Mouse (Mus musculus) heart, adult 2 months (tissue): ENCODE results near the gene Clcn6. TPM values are rescaled to one million over a fixed set of nuclear protein-coding genes. Genes with fewer than 3 reads are reported as not detected.

Experiments used
- DNase-seq, 2 experiments: peaks; one replicate each; pipeline ENCODE4 v3.0.0; 2021
- H3K27ac ChIP-seq: fragments of 200-600 bp; 2 replicates; pipeline ENCODE4 v1.8.1; 2022
- H3K27me3 ChIP-seq: fragments of 200-500 bp; 2 replicates; pipeline ENCODE4 v1.6.1; 2012; ENCODE audit warnings: mild to moderate bottlenecking, low read length, inconsistent platforms, mixed read lengths; ENCODE audit not compliant: control insufficient read depth, insufficient read depth
- H3K36me3 ChIP-seq: fragments of 200-500 bp; 2 replicates; pipeline ENCODE4 v1.6.1; 2012; ENCODE audit warnings: low read length, inconsistent platforms; ENCODE audit not compliant: control insufficient read depth, insufficient read depth
- H3K4me1 ChIP-seq: fragments of 200-500 bp; 2 replicates; pipeline ENCODE4 v1.6.1; 2011; ENCODE audit warnings: low read length; ENCODE audit not compliant: control insufficient read depth, insufficient read depth
- H3K4me3 ChIP-seq: fragments of 200-600 bp; 2 replicates; pipeline ENCODE4 v1.8.1; 2022
- H3K79me2 ChIP-seq: fragments of 200-500 bp; replicated peaks from 2 replicates; pipeline ENCODE4 v1.6.1; 2012; ENCODE audit warnings: mild to moderate bottlenecking, inconsistent platforms, low read length, moderate library complexity, mixed read lengths; ENCODE audit not compliant: control insufficient read depth, insufficient read depth
- H3K9ac ChIP-seq: fragments of 200-500 bp; 2 replicates; pipeline ENCODE4 v1.6.1; 2012; ENCODE audit warnings: low read depth, mild to moderate bottlenecking, control low read depth, inconsistent platforms, low read length, mixed read lengths
- CTCF ChIP-seq: fragments of 200-600 bp; IDR thresholded peaks from 2 replicates; pipeline ENCODE4 v1.8.1; 2022; ENCODE audit warnings: antibody characterized with exemption, mild to moderate bottlenecking, moderate library complexity
- EP300 ChIP-seq: fragments of 200-500 bp; IDR thresholded peaks from 2 replicates; pipeline ENCODE4 v1.6.1; 2011; ENCODE audit warnings: low read depth, low read length, control low read depth; ENCODE audit not compliant: insufficient read depth
- POLR2A ChIP-seq: fragments of 200-500 bp; IDR thresholded peaks from 2 replicates; pipeline ENCODE4 v1.6.1; 2011; ENCODE audit warnings: mild to moderate bottlenecking, low read depth, low read length, control low read depth; ENCODE audit not compliant: insufficient read depth
- WGBS: fragments of 180-500 bp; shearing (Covaris S2); methylation state at CpG from one replicate; pipeline ENCODE4 v1.1.7; 2018; 5-methylcytosine and 5-hydroxymethylcytosine counted together
- intact Hi-C: fragments of 180-260 bp; cut with DNase I; formaldehyde crosslinking; loops from one replicate; pipeline ENCODE4 v1.15.1; 2025
- polyA plus RNA-seq: library from polyadenylated mRNA; depleted of rRNA; stranded (reverse); fragments of >200 nt; gene quantifications from 2 replicates; pipeline ENCODE4 v1.2.3, GENCODE M21; 2012
- total RNA-seq, 2 experiments: library from RNA; stranded (reverse); gene quantifications; 2 replicates each; pipeline ENCODE4 v1.2.3; 2021

Clcn6 gene
- total and polyA plus RNA-seq, 3 experiments = 7.5 to 8.9 (median 8.1) TPM

- H3K79me2 ChIP-seq = no peaks in the 10 kb centered on the region
- intact Hi-C loops = no loop called here
- DNase-seq = no peak
- peak overlapping the region; percentile 36 for H3K27ac ChIP-seq
- TF ChIP-seq POLR2A = 0 out of 2 replicates have a peak, but pooled peaks have one; percentile 37
- TF ChIP-seq EP300 = no peak
- TF ChIP-seq CTCF = no peak
- WGBS = 76% methylated on average over 17 of the region's 17 CpGs
- no peak overlapping the region for H3K4me3 ChIP-seq
- H3K27me3 ChIP-seq = no peaks in the 10 kb centered on the region
- no peak overlapping the region for H3K9ac ChIP-seq
- H3K4me1 ChIP-seq = peaks cover 2% of the 10 kb centered on the region; the same call in 1 of the 2 replicates
- no peaks in the 10 kb centered on the region for H3K36me3 ChIP-seq
Measured at GRCm38 (mm10) chr4:148001013-148001789, 37.4 kb downstream of the Clcn6 start.

DNA sequence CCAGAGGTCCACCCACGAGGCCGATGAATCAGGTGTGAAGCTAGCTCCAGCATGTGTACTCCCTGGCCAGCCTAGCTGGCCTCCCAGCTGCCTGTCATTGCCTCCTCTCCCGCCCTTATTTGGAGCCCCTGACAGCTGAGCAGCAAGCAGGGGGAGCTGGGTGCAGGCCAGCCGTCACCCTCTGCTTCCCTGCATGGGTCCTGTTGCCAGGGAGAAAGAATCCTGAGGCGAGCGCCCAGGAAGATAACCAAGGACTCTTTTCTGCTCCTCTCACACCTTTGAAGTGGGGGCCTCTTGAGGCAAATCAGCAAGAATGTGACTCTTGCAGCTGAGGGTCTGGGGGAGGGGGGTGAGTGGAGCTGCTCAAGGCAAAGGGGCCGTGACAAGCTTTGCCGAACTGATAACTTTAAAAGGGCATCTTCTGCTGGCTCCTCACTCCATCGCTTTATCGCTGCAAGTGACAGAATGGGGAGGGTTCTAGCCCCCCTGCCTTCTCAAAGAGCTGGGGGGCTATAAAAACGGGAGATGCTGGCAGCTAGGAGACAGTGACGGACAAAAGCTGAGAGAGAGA, 38.3 kb downstream of the Clcn6 start, which contains the start of gene Nppa:
Gene Nppa (plus strand): TSS at position 521 of the 571 bp plus-strand sequence.
- H3K9ac ChIP-seq = no peak within 1 kb of the TSS
- intact Hi-C loops = no loop called here

GRCm38 (mm10) chr4:147995311-147995710, 43.3 kb downstream of the Clcn6 start:
- intact Hi-C loops = no loop called here
- Histone ChIP-seq H3K36me3 (no peaks in the 10 kb centered on the region), H3K27ac (no peak overlapping the region), H3K9ac (no peak overlapping the region), H3K79me2 (no peaks in the 10 kb centered on the region), H3K4me1 (peaks cover 2% of the 10 kb centered on the region; the same call in 1 of the 2 replicates), H3K27me3 (no peaks in the 10 kb centered on the region), H3K4me3 (no peak overlapping the region)
- TF ChIP-seq EP300 (no peak), CTCF (no peak), POLR2A (no peak)
- DNase-seq = no peak
- WGBS = 80% methylated on average over 3 of the region's 3 CpGs

More for the DNA sequence above, 38.3 kb downstream of the Clcn6 start, which contains the start of gene Nppa:
- 21% methylated on average over 12 of the region's 12 CpGs for WGBS
- Histone ChIP-seq H3K27ac (peak within 1 kb of the TSS; percentile 36), H3K4me3 (no peak within 1 kb of the TSS), H3K79me2 (no peaks in the 10 kb centered on the region), H3K4me1 (peaks cover 2% of the 10 kb centered on the region; the same call in 1 of the 2 replicates), H3K27me3 (no peaks in the 10 kb centered on the region), H3K36me3 (no peaks in the 10 kb centered on the region)
- DNase-seq = no peak
- TF ChIP-seq CTCF = no peak
- TF ChIP-seq EP300 = no peak
- TF ChIP-seq POLR2A = no peak

DNA sequence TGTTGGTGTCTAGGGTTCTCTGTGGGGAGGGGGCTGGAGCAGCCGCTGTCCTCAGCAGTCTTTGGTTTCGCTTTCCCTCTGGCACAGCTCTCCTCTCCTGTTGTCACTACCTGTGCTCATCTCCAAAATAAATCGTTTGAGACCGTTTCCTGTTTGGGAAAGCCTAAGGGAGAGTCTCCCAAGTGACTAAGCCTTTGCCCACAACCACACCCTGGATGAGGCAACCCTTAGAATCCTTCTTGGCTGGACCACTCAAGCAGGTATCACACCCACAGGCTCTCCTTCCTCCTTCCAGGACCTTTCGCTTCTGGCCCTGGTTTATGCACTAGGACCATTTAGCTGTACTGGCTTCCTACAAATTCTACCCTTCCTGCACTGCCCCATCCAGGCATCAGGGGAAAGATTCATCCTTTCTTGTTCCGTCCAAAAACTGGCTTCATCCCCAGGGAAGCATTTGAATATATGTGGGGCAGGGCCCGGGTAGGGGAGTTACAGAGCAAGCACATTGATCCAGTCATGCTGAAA, 45.0 kb downstream of the Clcn6 start:
- intact Hi-C loops = no loop called here
- no peak for TF ChIP-seq POLR2A
- TF ChIP-seq CTCF = no peak
- no peak for TF ChIP-seq EP300

DNA sequence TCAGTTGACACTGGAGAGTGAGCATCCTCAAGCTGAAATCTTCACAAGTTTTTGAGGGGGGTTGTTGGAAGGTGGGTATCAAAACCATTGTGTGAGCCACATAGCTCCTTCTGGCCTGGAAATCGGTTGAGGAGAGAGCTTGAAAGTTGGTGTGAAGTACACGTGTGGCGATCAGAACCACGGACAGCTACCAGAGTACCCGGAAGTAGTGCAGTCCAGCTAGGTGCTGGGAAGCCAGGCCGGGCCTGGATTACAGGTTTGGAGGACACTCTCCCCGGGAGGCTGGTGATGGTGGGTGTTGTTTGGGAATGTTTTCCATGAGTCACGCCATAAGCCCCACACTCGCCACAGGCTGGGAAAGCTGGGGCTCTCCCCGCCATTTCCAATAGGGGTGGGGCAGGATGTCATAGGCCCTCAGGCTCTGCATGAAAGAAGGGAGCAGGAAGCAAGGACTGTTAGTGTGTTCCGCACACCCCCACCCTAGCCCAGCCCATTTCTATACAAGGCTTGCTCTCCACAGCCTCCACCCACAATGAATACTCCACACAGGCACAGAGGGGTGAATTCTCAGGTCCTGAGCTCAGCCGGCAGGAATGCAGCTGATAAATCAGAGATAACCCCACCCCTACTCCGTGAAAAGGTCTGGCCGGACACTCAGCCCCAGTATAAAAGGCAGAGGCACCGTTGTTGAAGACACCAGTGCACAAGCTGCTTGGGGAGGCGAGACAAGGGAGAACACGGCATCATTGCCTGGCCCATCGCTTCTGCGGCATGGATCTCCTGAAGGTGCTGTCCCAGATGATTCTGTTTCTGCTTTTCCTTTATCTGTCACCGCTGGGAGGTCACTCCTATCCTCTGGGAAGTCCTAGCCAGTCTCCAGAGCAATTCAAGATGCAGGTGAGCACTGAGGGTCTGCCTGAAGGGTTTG, 53.2 kb downstream of the Clcn6 start, which contains the start of gene Nppb:
Gene Nppb (plus strand): TSS at position 584 of the 928 bp plus-strand sequence.
- Histone ChIP-seq H3K27ac (peak within 1 kb of the TSS; percentile 73), H3K9ac (peak within 1 kb of the TSS; percentile 51), H3K4me1 (no peaks in the 10 kb centered on the region), H3K79me2 (no peaks in the 10 kb centered on the region), H3K27me3 (no peaks in the 10 kb centered on the region), H3K4me3 (peak within 1 kb of the TSS; percentile 38), H3K36me3 (no peaks in the 10 kb centered on the region)
- DNase-seq = peak; percentile 59
- TF ChIP-seq EP300 = no peak
- TF ChIP-seq POLR2A = peak; percentile 98
- no peak for TF ChIP-seq CTCF
- WGBS = 14% methylated on average over 20 of the region's 20 CpGs
- intact Hi-C loops = loop anchor here (2.0 kb wide), 1 partner anchor 23 kb away; no protein-coding TSS in a partner anchor

More for the DNA sequence above, 45.0 kb downstream of the Clcn6 start:
- H3K27ac ChIP-seq = no peak overlapping the region
- H3K4me3 ChIP-seq = no peak overlapping the region
- DNase-seq = no peak
- H3K4me1 ChIP-seq = no peaks in the 10 kb centered on the region
- H3K79me2 ChIP-seq = no peaks in the 10 kb centered on the region
- H3K9ac ChIP-seq = no peak overlapping the region
- no peaks in the 10 kb centered on the region for H3K27me3 ChIP-seq
- 50% methylated on average over 7 of the region's 7 CpGs for WGBS
- no peaks in the 10 kb centered on the region for H3K36me3 ChIP-seq
